Mouse (Mus musculus) cerebellum, adult 11-12 months (tissue): Measurements from ENCODE around the gene Serpina3b.
"Not testable (repeated sequence)": the region's sequence is repeated elsewhere in the genome, so short reads cannot be mapped to it uniquely, and the experiment has no call there.

ENCODE experiments used
- DNase-seq: peaks from one replicate; pipeline ENCODE4 v3.0.0; 2022

Gene Serpina3b

DNA sequence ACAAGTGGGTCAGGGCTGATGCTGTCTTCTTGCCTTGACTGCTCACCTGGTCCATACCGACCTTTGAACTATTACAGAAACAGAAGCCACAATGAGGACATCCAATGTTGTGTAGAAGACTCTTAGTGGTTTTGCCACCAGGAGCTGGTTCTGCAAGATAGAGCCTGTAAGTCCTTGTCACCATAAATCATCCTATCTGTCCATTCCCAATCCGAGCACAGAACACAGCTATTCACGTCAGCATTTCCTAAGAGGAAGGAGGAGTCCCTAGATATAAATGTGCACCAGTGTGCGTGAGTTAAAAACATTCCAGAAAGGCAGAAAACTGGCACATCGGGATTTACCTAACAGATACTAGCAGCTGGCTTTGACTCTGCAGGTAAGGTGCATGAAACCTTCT lies at the start of gene Serpina3b:
Serpina3b (plus strand) TSS at position 301 of the 400 bp plus-strand sequence.
- no peak for DNase-seq

DNA sequence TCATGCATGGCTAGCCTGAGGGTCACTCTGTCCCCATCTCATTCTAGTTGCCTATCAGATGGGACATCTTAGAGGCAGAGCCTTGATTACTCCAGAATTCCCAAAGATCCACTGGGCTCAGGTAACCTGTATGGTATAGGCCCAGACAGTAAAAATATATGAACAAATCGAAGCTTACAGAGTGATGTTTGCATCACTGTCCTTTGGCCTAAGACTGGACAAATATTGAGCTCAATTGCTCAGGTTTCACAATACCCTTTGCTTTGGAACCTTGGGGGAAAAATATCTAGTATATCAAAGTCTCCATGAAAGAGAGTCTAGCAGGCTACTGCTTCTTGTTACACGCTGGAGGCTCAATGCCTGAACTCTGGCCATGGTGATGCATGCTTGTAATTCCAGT lies 37.7 kb upstream of the Serpina3b start:
- no peak for DNase-seq

DNA sequence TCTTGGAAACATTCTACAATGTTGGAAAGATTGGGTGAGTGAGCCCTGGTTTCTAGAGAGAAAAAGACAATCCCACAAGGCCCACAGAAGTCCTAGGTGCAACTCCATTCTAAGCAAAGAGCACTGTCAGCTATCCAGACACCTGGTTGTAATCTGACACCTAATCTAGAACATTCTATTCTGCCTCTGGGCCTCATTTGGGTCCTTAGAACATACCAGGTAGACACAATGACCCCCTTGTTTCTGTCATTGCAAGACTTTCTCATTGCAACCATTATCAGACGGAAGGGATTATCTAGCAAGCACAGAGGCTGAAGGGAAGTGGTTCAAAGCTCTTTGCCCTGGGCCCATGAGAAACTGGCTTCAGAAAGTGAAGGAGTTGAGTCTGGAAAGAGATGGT lies 36.5 kb upstream of the Serpina3b start:
- no peak for DNase-seq

DNA sequence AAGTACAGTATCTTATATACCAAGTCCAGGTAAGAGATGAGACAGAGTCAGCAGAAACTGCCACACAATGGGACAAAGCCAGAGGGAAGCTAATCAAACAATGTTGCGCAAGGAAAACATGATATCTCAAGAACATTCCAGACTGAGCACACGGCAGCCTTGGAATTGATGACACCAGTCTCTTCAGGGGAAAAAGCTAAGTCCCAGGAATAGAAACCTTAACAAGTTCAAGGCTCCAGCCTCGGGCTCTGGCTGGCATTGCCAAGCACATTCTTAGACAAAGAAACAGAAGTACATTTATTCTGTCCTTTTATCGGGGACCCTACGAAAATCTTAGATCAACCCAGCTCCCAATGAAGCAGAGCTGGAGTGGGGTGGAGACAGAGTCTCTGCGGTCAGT lies 27.0 kb upstream of the Serpina3b start, which contains the start of gene Serpina5:
Serpina5 (plus strand) TSS at position 346 of the 400 bp plus-strand sequence.
- DNase-seq = no peak

DNA sequence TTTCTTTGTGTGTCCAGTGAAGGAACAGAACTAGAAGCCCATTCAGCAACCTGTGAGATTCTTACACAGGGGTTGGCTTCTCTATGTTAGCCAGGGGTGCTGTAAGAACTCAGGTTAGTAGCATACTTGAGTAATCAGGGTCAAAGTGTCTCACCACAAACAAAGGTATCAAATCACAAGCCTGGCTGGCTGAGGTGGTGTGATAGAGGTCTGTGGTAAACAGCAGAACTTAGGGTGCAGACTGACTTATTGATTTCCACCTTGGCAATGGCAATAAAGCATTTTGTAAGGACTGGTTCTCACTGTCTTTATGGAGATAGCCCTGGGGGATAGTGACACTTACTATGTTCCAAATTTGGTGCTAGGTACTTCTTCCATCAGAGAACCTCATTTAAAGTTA lies 21.9 kb upstream of the Serpina3b start:
- no peak for DNase-seq

DNA sequence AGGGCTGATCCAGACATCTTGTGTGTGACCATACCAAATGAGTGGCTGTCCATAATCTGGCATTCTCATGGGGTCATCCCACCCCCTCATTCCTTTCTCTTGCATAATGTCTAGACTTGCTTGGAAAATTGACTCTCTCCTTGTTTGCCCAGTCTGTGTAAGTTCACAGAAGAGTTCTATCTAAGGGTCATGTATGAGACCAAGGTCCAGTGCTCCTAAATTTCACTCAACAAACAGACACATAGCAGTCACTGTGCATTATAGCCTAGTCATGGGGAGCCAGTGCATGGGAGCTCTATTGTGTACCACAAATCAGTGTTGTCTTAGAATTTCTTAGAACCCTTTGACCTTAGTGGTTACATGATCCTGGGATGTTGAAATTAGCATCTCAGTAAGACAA lies 20.9 kb upstream of the Serpina3b start:
- no peak for DNase-seq

DNA sequence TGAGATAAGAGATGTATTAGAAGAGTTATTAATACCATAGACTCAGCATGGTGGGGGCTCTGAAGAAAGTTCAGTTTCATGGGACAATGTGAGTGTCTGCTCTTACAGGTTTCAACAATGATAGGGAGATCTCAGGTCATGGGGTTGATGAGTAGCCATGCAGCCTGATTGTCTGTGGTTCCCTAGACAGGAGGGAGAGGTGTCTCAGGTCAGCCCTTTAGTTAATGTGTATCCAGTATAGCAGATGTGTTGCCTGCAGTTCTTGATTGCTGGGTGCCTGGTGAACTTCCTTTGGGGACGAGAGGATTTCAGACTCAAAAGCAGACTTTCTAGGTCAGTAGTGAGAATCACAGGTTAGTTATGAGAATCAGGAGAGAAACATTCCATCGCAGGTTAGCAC lies 19.3 kb upstream of the Serpina3b start:
- DNase-seq = no peak

DNA sequence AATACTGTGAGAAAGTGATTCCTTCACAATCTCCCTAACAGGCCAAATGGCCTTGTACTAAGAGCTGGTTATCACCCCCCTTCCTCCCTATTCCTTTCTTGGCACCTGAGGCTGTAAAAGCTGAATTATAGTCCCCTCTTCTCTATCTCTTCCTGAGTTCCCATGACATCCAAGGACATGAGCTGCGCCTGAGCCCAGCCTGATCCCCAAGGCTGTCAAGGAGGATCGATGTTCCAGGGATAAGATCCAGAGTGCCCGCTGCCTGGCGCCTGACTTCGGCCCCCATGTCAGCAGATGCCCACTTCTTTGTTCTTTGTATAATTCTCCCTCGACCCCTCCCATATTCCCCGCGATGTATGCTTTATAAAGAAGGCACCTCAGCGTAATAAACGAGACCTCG lies 15.5 kb upstream of the Serpina3b start, which contains the start of gene Serpina3a:
Serpina3a (plus strand) TSS at position 392 of the 400 bp plus-strand sequence.
- not testable (repeated sequence) for DNase-seq

DNA sequence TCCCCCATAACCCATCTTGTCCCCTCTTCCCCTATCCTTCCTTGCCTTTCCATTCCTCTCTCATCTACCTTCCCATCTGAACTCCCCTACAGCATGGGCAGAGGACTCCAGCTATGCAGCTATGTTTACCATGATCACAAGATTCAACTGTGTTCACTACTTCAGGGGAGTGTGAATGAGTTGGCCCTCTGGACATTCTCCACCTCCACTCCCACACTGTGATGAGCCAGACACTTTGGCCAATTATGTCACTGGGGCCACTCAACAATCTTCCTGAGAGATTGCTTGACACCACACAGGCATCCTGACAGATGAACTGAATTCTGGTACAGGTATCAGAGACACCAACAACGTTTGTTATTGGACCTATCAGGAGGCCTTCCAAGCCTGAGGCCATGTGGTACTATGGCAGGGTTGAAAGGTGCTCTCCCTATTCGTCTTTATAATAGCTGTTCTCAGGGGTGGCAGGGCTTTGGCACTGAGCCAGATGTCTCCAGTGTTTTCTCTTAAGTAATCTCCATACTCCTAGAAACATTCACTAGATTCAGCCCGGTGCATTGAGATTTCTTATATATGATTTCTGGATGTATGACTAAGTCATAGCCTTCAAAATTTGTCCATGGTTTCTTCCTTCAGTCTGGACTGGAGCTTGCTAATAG lies 12.7 kb upstream of the Serpina3b start:
- no peak for DNase-seq

DNA sequence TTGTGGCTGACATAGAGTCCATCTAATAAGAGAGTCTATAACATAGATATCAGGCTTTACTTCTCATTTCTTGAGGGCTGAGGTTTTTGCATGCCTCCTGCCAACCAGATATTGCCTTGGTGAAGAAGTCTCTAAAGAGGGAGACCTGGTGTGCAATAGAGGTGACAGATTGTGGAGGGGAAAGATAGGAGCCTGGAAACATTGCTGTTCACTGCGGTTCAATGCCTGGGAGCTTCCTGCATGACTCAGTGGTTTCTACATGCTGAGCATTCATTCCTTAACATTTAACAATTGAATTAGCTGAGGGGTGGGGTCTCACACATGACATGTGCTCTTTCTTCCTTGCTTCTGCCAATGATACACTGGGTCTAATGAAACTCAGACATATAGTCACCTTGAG lies 4.7 kb upstream of the Serpina3b start:
- DNase-seq = no peak

DNA sequence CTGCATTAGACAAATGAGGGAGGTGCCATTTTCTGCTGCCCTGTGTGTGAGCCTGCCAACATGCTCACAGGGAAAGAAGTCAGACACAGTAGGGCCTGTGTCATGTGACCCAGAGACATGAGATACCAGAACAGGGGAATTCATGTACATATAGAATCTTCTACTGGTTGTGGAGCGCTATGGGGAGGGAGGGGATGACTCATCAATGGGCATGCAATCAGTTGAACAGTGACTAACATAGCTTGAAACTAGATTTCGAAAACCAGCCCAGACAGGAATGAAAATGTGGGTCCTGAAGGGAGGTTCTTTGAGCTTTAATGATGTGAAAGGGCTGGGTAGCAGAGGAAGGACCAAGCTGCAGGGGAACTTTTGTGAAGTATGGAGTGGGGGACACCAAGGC lies 3.8 kb upstream of the Serpina3b start:
- DNase-seq = no peak

DNA sequence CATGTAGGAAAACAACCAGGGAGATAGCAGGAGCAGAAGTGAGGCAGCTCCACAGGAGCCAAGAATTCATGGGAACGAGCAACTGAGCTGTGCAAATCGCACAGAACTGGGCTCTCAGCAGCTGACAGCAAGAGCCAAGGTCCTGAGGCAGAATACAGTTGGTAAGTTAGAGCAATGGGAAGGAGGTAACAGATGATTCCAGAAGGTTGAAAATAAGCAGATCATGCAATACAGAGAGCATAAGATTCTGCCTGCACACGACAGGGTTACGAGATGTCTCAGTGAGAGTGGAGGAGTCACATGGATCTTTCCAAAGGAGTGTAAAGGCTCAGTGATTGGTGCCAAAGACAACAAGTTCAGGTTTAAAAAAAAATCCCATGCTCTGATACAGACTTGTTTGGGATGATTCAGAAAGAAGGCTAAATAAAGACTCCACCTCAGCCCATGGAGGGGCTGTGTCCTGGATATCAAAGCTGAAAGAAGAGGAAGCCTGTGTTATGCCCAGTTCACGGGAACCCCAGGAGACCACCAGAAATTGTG lies 2.7 kb upstream of the Serpina3b start:
- no peak for DNase-seq

DNA sequence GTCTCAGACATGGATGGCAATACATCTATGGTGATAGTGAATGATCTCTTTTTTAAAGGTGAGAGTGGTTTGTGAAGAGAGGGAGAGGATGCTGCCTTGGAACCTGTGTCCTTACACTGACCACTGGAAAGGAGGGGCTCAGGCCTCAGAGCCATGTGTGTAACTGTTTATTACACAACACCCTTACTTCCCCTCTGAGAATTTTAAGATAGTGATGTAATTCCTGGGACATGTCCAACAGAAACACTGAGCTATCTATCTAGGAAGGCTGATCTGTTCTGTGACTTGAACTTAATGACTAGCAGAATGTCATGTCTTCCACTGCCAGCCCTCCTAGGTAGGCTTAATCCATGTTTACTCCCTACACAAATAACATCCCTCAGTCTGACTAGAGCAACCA lies 3.2 kb downstream of the Serpina3b start:
- DNase-seq = no peak

DNA sequence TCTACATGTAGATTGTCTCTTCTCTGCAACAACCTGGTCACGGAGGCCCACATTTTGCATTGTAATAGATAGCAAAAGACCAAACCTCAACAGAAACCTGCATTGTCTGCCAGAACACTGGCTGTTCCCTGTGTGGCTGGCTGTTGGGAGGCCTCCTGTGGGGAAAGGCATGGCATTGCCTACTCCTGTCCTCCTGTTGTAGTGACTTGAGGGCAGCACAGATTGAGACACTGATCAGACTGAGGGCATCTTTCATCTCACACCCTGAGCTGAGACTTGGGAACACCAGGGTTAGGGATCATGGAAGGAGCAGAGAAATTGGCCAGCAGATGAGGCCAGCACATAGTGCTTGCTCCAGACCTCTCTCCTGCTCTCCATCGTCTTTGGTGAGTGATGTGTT lies 10.4 kb downstream of the Serpina3b start:
- no peak for DNase-seq

DNA sequence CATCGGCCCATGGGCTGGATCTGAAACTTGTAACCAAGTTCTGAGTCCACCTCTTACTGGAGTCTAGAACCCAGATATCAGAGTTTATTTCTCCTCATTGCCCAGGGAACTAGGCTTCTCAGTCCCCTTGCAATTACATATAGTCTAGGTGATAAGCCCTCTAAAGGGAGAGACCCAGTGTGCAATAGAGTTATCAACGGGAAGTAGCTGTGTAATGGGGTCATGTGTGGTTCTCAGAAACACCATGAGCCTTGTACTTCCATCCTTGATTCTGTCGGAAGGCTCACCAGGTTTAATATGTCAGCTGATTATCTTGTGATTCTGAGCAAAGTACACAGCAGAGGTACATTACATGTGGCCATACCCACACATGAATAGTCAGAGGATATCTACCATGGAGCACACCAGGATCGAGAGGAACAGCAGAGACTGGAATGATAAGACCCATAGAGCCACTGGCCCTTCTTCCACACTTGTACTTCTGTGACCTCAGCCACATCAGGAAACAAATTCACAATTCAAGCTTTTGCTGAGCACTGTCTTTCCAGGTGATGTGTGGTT lies 12.8 kb downstream of the Serpina3b start:
- no peak for DNase-seq

DNA sequence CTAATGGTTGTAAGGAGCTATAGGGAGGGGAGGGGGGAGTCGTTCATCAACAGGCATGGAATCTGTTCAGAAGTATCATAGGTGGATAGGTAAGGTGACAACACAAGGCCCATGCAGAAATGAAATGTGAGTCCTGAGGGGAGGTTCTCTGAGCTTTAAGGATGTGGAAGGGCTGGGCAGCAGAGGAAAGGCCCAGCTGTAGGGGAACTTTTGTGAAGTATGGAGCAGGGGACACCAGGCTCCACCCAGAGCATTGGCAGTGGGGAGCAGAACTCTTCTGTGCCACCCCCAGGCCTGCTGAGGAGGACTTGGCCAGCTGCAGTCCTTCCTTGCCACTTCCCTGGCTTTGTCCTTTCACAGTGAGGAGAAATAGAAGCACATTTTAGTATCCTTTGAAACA lies 13.7 kb downstream of the Serpina3b start:
- DNase-seq = no peak

DNA sequence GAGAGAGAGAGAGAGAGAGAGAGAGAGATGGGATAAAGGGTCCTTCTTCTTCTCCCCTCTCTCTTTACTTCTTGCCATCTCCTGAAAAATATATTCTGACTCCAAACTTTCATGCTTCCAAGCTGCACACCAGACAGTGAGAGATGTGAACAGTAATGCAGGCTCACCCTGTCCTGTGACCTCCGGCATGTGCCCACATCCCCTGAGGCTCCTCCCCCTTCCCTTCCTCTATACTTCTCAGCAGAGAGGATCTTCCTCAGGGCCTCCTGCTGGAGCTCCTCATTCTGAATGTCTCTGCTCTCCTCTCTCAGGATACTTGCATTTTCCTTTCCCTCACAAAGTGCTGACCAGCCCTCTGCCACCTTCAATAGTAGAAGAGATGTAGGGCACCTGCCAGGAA lies 14.6 kb downstream of the Serpina3b start:
- no peak for DNase-seq

DNA sequence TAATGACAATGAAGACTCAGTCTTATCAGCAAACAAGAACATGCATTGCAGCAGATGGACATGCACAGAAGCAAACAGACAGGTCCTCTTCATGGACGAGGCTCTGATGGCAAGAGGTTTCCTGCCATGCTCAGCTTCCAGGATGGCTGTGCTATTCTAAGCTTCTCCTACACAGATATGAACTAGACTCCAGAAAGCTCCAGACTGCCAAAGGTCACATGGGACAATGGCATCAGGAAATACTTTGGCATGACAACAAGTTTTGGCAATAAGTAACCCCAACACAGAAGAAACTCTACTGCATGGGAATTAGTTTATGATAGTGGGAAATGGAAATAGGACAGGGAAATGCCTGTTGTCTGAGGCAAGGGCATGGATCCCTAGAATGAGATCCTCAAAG lies 15.5 kb downstream of the Serpina3b start:
- DNase-seq = no peak

DNA sequence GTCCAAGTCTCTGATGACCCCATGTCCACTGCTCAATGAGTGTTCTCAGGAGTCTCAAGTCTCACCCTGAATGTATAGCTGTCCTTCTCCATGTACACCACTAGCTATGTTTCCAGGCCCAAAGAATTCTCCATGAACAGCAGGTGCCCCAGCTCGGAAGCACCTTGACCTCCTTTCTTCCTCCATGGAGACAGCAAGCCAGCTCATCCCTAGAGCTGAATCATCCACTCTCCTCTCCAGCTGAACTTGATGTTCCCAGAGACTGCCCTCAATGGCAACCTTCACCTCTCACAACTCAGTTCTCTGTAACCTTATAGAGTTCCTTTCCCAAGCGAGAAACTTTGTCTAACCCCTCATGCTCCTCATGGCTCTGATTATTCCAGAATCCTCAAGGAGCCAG lies 17.8 kb downstream of the Serpina3b start:
- DNase-seq = no peak

DNA sequence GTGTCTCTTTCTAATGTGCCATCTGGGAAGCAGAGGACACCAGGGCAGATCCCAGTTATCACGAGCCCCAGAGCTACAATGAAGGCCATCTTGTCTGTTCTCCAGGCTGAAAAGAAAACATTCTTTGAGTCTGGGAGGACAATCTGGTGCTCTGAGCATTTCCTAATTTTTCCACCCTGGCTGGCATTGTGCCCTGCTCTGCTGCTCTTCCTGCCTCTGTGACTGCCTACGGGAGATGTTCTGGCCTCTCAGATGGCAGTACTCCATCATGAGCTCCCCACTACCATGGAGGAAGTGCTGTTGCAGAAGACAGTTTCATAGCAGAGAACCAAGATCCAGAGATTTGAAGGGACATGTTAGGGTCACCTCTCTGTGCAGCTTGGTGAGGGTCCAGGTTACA lies 24.2 kb downstream of the Serpina3b start:
- peak; percentile 12 for DNase-seq

DNA sequence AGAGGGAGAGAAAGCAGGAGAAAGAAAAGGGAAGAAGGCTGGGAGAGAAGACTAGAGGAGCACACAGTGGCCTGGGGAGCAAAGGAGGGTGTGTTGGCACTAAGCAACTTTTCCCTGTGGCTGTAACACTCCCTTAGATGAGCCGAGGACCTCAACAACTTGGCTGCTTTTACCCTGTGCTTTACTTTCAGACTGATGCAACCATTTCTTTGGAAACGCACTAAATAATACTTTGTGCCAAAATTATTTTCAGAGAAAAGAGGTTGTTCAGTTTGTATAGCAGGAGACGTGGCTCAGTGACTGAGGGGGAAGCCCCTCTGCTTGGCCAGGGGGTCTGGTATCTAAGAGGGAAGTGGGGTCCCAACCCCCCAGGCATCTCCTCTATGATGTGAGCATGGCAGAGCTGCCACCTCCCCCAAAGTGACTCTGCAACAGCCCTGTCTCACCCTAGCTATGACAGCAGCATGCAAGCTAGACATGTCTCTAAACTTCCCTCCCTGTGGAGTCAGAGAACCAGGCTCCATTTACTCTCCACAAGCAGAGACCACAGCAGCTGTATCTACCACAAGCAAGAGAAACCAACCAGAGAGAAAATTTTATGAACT lies 25.3 kb downstream of the Serpina3b start:
- DNase-seq = no peak

DNA sequence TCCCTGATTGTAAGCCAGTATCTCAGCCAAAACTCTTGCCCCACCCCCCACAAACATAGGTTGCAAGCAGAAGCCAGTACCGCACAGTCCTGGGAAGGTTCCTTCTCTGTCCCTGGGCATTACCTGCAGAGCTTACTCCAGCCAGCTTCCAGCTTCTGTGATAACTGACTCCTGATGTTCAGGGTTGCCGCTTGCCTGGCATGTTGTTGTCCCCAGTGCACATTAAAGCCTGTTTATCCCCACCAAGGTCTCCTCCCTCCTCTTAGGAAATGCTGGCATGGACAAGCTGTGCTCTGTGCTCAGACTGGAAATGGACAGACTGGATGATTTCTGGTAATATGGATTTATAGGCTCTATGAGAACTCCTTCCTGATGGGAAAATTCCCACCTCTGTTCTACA lies 25.9 kb downstream of the Serpina3b start, which contains the start of gene Serpina3c:
Serpina3c (minus strand) TSS at position 215 of the 400 bp plus-strand sequence.
- no peak for DNase-seq

DNA sequence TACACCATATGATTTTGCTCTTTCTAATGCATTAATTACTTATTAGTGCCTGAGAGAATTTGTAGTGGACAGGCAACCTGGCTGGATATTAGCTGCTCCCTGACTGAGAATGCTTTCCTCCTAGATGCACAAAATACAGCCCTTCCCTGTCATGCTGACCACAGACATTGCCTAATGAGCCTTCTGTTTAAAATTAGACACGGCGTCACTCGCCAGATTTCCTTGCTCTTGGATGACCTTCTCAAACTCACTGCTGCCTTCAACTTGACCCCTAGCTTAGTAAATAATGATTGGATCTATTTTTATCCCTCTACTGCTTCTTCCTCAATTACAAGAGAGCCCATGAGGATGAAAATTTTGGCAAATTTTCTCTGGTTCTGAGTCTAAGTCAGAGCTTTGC lies 47.0 kb downstream of the Serpina3b start:
- DNase-seq = no peak

DNA sequence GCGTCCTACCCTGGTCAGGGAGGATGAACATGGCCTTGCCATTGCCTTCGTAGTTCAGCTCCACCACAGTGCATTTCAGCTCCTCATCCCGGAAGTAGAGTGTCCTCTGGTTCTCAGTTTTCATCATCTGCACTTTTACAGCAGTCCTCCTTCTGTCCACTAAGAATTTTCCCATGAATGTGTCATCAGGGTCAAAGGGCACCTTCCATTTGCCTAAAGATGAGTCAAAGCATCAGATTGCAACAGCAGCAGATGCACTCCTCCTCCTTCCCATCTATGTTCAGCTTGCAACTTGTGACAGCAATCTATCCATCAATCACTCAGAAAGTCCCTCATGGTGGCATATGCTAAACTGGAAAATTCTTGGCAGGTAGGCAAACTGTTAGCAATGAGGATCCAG lies 47.8 kb downstream of the Serpina3b start:
- no peak for DNase-seq
